Mouse (Mus musculus): ENCODE measurements around the gene Gm28043.

- TF ChIP-seq POLR2A (IDR thresholded peaks at IDR 0.05; ENCODE audit: borderline replicate concordance, extremely low read depth, low read depth, low read length) (no peak), CTCF (IDR thresholded peaks at IDR 0.05; ENCODE audit: insufficient read depth, low read length) (no peak)
Observed at GRCm38 (mm10) chr17:29718660-29719059, 104.0 kb downstream of the Gm28043 start.

Measured in lung, adult 2 months (tissue).